Mouse (Mus musculus): Measurements from ENCODE around the gene Chmp2a. TPM values are rescaled to one million over a fixed set of nuclear protein-coding genes. Genes with fewer than 3 reads are reported as not detected.
A peak's percentile ranks its signal among the peaks of the same experiment; 100 is the strongest.
"Not testable (repeated sequence)": the region's sequence is repeated elsewhere in the genome, so short reads cannot be mapped to it uniquely, and the experiment has no call there.

Gene Chmp2a
- 170 and 175 TPM in 2 replicates for polyA plus RNA-seq (2015; fragmentation: Nextera tagmentation; extraction: Ambion mirVana)

DNA sequence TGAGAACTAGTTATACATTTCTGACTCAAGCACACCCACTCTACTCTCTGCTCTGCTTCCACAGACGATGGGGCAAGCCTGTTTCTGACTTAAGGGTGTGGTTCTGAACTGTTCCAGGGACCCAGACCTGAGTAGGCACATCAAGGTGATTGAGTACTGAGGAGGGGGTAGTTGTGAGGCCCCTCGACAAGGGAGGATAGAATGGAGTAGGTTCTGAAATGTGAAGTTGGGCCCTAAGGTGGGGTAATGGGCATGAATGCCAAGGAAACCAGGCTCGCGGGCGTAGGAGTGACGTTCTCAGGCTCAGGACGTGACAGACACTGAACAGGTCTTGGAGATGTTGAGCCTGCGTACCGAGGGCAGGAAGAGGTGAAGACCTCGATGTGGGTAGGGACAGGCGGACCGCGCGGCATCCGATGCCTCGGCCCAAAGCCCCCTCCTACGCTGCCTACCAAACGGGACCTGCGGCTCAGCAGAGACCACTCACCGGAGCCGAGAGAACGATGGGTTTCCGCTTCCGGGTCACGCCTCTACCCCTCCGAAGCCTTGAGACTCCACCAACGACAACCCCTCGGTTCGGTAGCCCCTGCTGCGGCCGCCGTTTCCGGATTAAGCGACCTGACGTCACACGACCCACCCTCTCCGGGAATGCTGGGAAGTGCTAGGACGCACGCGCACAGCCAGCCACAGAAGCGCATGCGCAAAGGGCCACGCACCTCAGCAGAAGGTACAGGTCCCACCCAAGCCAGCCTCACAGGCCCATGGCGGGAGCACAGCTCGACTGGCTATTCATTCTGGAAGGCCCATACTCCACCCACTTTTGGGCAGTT is at the start of gene Chmp2a:
Gene Chmp2a (minus strand): TSS at position 660 of the 830 bp plus-strand sequence.
- H3K36me3 ChIP-seq (ENCODE audit: control insufficient read depth, insufficient read depth): peaks cover 37% of the 10 kb centered on the region
- peak within 1 kb of the TSS; percentile 64 for H3K4me3 ChIP-seq (replicated peaks; ENCODE audit: low read length)
- peak within 1 kb of the TSS; percentile 84 for H3K27ac ChIP-seq (ENCODE audit: low read length)
- H3K4me2 ChIP-seq (ENCODE audit: low read length): peak within 1 kb of the TSS; percentile 91
- peaks cover 38% of the 10 kb centered on the region for H3K4me1 ChIP-seq (replicated peaks; ENCODE audit: control insufficient read depth, insufficient read depth, low read length)
- peak; percentile 77 for ATAC-seq
- H3K27me3 ChIP-seq (replicated peaks; ENCODE audit: control insufficient read depth, insufficient read depth, low read length): no peaks in the 10 kb centered on the region
- under 1% methylated on average over 45 of the region's 45 CpGs for WGBS
- H3K9ac ChIP-seq (replicated peaks; ENCODE audit: low read depth, low read length): peak within 1 kb of the TSS; percentile 78
- H3K9me3 ChIP-seq (ENCODE audit: control insufficient read depth, low read length): no peaks in the 10 kb centered on the region

DNA sequence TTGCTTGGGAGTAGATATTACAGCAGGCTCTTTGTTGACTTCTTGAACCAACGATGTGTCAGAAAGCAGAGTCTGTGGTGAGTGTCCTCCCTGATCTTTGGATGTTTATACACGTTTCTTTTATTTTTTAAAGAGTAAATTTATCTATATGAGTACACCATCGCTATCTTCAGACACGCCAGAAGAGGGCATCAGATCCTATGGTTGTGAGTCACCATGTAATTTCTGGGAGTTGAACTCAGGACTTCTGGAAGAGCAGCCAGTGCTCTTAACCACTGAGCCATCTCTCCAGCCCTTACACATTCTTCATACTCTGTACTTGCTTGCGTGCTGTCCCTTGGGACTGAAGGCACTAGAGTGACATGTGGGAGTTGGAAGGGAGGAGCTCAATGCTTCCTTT is 37.7 kb upstream of the Chmp2a start:
- no peak overlapping the region for H3K4me2 ChIP-seq (ENCODE audit: low read length)
- no peaks in the 10 kb centered on the region for H3K27me3 ChIP-seq (replicated peaks; ENCODE audit: control insufficient read depth, insufficient read depth, low read length)
- H3K9ac ChIP-seq (replicated peaks; ENCODE audit: low read depth, low read length): no peak overlapping the region
- H3K4me1 ChIP-seq (replicated peaks; ENCODE audit: control insufficient read depth, insufficient read depth, low read length): no peaks in the 10 kb centered on the region
- no peak overlapping the region for H3K4me3 ChIP-seq (replicated peaks; ENCODE audit: low read length)
- WGBS: 61% methylated on average over 5 of the region's 5 CpGs
- ATAC-seq: no peak
- no peak overlapping the region for H3K27ac ChIP-seq (ENCODE audit: low read length)
- H3K36me3 ChIP-seq (ENCODE audit: control insufficient read depth, insufficient read depth): no peaks in the 10 kb centered on the region
- H3K9me3 ChIP-seq (ENCODE audit: control insufficient read depth, low read length): no peaks in the 10 kb centered on the region

DNA sequence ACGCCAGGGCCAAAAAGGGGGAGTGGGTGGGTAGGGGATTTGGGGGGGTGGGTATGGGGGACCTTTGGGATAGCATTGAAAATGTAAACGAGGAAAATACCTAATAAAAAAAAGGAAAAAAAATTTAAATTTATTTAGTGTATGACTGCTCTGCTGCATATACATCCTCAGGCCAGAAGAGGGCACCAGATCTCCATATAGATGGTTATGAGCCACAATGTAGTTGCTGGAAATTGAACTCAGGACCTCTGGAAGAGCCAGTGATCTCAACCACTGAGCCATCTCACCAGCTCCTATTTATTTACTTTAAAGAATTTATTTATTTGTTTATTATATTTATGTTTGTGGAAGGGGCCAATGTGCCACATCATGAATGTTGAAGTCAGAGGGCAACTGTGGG is 28.8 kb upstream of the Chmp2a start:
- not testable (repeated sequence) for H3K36me3 ChIP-seq (ENCODE audit: control insufficient read depth, insufficient read depth); H3K27ac ChIP-seq (ENCODE audit: low read length); H3K9ac ChIP-seq (replicated peaks; ENCODE audit: low read depth, low read length); H3K4me2 ChIP-seq (ENCODE audit: low read length); H3K4me1 ChIP-seq (replicated peaks; ENCODE audit: control insufficient read depth, insufficient read depth, low read length); H3K9me3 ChIP-seq (ENCODE audit: control insufficient read depth, low read length); H3K4me3 ChIP-seq (replicated peaks; ENCODE audit: low read length); H3K27me3 ChIP-seq (replicated peaks; ENCODE audit: control insufficient read depth, insufficient read depth, low read length); ATAC-seq
- WGBS: 49% methylated on average over 2 of the region's 2 CpGs

DNA sequence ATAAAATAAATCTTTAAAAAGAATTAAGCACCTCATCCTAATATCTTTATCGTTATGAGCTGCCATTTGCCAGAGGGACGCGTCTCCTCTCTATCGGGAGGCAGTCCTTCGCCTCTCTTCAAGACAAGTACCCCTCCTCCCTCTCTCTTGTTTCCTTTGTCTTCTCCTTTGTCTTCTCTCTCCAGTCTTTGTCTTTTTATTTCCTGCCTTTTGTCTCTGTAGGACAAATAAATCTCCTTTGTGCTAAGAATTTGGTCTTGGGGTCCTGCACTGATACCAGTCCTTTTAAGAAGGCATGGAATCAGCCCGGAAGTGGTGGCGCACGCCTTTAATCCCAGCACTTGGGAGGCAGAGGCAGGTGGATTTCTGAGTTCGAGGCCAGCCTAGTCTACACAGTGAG is 24.9 kb upstream of the Chmp2a start:
- H3K4me3 ChIP-seq (replicated peaks; ENCODE audit: low read length): no peak overlapping the region
- no peak overlapping the region for H3K27ac ChIP-seq (ENCODE audit: low read length)
- WGBS: 82% methylated on average over 9 of the region's 9 CpGs
- H3K4me1 ChIP-seq (replicated peaks; ENCODE audit: control insufficient read depth, insufficient read depth, low read length): no peaks in the 10 kb centered on the region
- ATAC-seq: no peak
- no peaks in the 10 kb centered on the region for H3K36me3 ChIP-seq (ENCODE audit: control insufficient read depth, insufficient read depth)
- H3K27me3 ChIP-seq (replicated peaks; ENCODE audit: control insufficient read depth, insufficient read depth, low read length): no peaks in the 10 kb centered on the region
- H3K9me3 ChIP-seq (ENCODE audit: control insufficient read depth, low read length): no peaks in the 10 kb centered on the region
- no peak overlapping the region for H3K4me2 ChIP-seq (ENCODE audit: low read length)
- no peak overlapping the region for H3K9ac ChIP-seq (replicated peaks; ENCODE audit: low read depth, low read length)

DNA sequence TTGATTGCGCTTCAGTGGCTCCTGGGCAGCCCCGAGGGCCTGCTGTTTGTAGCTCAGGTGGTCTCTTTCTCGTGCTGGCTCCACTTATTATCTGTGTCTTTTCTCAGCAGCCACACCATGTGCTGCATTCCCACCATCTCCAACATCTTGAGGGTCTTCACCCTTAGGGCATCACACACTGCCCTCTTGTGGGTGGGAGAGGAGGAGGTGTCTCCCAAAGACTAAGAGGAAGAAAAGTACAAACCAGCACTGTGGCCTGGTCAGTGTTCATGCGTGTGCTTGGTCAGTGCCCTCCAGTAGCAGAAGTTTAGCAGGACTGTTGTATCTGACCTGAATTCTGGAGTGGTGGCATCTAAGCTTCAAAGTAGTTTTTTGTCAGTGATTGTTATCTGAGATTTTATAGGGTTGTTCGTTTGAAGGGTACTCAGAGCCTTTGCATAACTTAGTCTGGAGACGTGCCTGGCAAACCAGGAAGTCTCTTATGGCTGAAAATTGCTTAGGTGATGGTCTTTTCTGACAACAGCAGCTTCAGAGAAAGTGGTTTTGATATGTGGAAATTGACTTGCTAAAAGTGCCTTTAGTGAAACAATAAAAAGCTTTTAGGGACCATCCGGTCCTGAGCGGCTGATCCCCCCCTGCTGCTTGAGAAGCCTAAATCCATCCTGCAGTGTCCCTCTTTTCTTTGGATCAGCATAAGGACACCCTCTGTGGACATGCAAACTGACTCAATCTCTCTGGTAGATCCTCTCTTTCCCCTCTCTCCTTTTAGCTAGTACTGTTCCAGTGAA is 22.5 kb upstream of the Chmp2a start:
- WGBS: 53% methylated on average over 8 of the region's 8 CpGs
- Histone ChIP-seq H3K4me3 (replicated peaks; ENCODE audit: low read length) (no peak overlapping the region), H3K27ac (ENCODE audit: low read length) (no peak overlapping the region), H3K4me2 (ENCODE audit: low read length) (no peak overlapping the region), H3K4me1 (replicated peaks; ENCODE audit: control insufficient read depth, insufficient read depth, low read length) (peaks cover 5% of the 10 kb centered on the region; the same call in 1 of the 2 replicates), H3K9ac (replicated peaks; ENCODE audit: low read depth, low read length) (no peak overlapping the region), H3K27me3 (replicated peaks; ENCODE audit: control insufficient read depth, insufficient read depth, low read length) (no peaks in the 10 kb centered on the region), H3K36me3 (ENCODE audit: control insufficient read depth, insufficient read depth) (no peaks in the 10 kb centered on the region), H3K9me3 (ENCODE audit: control insufficient read depth, low read length) (no peaks in the 10 kb centered on the region)
- no peak for ATAC-seq

DNA sequence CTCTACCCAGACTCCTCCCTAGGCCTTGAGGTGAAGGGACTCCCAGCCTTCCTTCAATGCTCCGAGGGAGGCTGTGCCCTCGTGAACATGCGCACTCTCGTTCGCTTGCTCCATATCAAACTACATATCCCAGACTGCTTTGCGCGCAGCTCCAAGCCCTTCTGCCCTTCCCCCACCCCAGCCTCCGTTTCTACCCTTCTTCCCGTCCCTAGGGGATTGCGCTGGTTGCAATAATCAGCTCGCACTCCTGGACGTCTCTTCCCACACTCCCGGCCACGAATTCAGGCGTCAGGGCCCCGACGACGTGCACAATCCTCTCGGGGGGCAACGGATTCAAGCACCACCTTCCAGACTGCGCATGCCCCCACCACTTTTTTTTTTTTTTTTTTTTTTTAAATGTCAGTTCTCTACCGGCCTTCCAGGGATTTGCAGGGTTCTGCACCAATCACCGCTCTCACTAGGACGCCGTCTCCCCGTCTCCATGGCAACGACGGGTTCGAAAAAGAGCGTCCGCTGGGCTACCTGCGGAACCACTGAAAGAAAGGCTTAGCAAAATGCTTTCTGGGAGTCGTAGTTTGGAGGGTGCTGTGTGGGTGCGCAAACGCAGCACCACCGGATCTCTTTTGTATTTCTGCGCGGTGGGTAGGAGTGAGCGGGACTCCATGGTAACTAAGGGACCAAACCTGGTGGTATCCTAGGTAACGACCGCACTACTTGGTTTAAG is 19.8 kb upstream of the Chmp2a start, which contains the start of gene Mzf1:
Gene Mzf1 (minus strand): TSS at position 478 of the 724 bp plus-strand sequence.
- H3K27ac ChIP-seq (ENCODE audit: low read length): peak within 1 kb of the TSS; percentile 96
- peak within 1 kb of the TSS; percentile 68 for H3K9ac ChIP-seq (replicated peaks; ENCODE audit: low read depth, low read length)
- peak; percentile 96 for ATAC-seq
- no peaks in the 10 kb centered on the region for H3K27me3 ChIP-seq (replicated peaks; ENCODE audit: control insufficient read depth, insufficient read depth, low read length)
- H3K9me3 ChIP-seq (ENCODE audit: control insufficient read depth, low read length): no peaks in the 10 kb centered on the region
- WGBS: under 1% methylated on average over 41 of the region's 41 CpGs
- H3K4me3 ChIP-seq (replicated peaks; ENCODE audit: low read length): peak within 1 kb of the TSS; percentile 49
- peak within 1 kb of the TSS; percentile 62 for H3K4me2 ChIP-seq (ENCODE audit: low read length)
- no peaks in the 10 kb centered on the region for H3K36me3 ChIP-seq (ENCODE audit: control insufficient read depth, insufficient read depth)
- H3K4me1 ChIP-seq (replicated peaks; ENCODE audit: control insufficient read depth, insufficient read depth, low read length): peaks cover 5% of the 10 kb centered on the region; the same call in 1 of the 2 replicates

DNA sequence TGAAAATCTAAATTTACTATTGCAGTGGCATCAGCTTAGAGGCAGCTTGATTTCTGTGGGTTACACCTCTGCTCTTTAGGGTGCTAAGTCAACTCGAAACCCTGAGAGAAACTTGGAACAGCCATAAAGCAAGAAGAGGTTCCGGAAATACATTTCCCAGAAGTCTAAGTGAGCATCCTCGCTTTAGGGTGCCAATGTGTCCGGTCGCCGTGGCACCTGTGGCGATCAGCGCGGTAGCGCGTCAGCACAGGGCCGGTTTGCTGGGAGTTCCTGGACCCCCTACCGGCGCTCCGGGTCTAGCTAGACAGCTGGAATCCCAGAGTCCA is 19.3 kb upstream of the Chmp2a start:
- ATAC-seq: no peak
- peak overlapping the region; percentile 68 for H3K9ac ChIP-seq (replicated peaks; ENCODE audit: low read depth, low read length)
- WGBS: 1% methylated on average over 15 of the region's 15 CpGs
- H3K9me3 ChIP-seq (ENCODE audit: control insufficient read depth, low read length): no peaks in the 10 kb centered on the region
- peak overlapping the region; percentile 49 for H3K4me3 ChIP-seq (replicated peaks; ENCODE audit: low read length)
- peak overlapping the region; percentile 96 for H3K27ac ChIP-seq (ENCODE audit: low read length)
- H3K36me3 ChIP-seq (ENCODE audit: control insufficient read depth, insufficient read depth): no peaks in the 10 kb centered on the region
- no peaks in the 10 kb centered on the region for H3K27me3 ChIP-seq (replicated peaks; ENCODE audit: control insufficient read depth, insufficient read depth, low read length)
- H3K4me2 ChIP-seq (ENCODE audit: low read length): peak overlapping the region; percentile 39
- peaks cover 5% of the 10 kb centered on the region; the same call in 1 of the 2 replicates for H3K4me1 ChIP-seq (replicated peaks; ENCODE audit: control insufficient read depth, insufficient read depth, low read length)

DNA sequence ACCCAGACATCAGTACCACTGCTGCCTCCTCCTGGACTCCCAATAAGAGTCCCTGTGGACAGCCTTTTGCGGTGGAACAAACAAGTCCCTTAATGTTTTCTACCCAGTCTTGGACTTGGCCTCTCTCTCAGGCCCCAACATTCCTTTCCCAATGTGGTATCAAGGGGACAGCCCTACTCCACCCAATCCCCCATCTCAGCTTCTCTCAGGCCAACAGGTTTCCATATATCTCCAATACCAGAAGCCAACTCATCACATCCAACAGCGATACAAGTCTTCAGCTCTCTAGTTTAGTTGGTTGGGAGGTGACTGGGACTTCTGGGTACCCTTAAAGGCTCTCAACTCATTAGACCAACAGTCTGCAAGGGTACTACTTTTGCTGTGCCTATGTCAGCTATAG is 18.9 kb upstream of the Chmp2a start:
- no peak for ATAC-seq
- Histone ChIP-seq H3K27me3 (replicated peaks; ENCODE audit: control insufficient read depth, insufficient read depth, low read length) (no peaks in the 10 kb centered on the region), H3K4me2 (ENCODE audit: low read length) (peak overlapping the region; percentile 39), H3K4me3 (replicated peaks; ENCODE audit: low read length) (peak overlapping the region; percentile 49), H3K4me1 (replicated peaks; ENCODE audit: control insufficient read depth, insufficient read depth, low read length) (peaks cover 5% of the 10 kb centered on the region; the same call in 1 of the 2 replicates), H3K27ac (ENCODE audit: low read length) (no peak overlapping the region), H3K9ac (replicated peaks; ENCODE audit: low read depth, low read length) (no peak overlapping the region; the same call in 1 of the 2 replicates), H3K36me3 (ENCODE audit: control insufficient read depth, insufficient read depth) (no peaks in the 10 kb centered on the region), H3K9me3 (ENCODE audit: control insufficient read depth, low read length) (no peaks in the 10 kb centered on the region)
- WGBS: 92% methylated on average over 2 of the region's 2 CpGs

DNA sequence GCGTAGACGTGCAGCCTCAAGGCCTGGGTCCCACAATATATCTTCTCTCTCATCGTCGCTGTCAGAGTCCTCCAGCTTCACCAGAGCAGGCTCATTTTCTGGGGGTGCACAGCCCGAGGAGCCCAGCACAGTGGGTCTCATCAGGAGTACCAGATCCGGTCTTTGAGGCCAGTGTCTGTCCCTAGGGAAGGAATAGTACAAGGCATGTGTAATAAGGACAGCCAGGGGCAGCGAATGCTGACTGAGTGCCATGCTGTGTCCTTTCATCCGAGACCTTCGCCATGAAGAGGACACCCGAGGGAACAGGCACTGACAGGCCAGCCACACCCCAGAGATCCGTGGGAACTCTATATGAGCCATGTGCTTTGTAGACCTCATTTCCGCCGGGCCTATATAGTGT is 18.4 kb upstream of the Chmp2a start:
- Histone ChIP-seq H3K9me3 (ENCODE audit: control insufficient read depth, low read length) (no peaks in the 10 kb centered on the region), H3K27ac (ENCODE audit: low read length) (no peak overlapping the region), H3K9ac (replicated peaks; ENCODE audit: low read depth, low read length) (no peak overlapping the region), H3K36me3 (ENCODE audit: control insufficient read depth, insufficient read depth) (no peaks in the 10 kb centered on the region), H3K4me3 (replicated peaks; ENCODE audit: low read length) (no peak overlapping the region), H3K27me3 (replicated peaks; ENCODE audit: control insufficient read depth, insufficient read depth, low read length) (no peaks in the 10 kb centered on the region), H3K4me1 (replicated peaks; ENCODE audit: control insufficient read depth, insufficient read depth, low read length) (peaks cover 5% of the 10 kb centered on the region; the same call in 1 of the 2 replicates), H3K4me2 (ENCODE audit: low read length) (no peak overlapping the region)
- WGBS: 91% methylated on average over 13 of the region's 13 CpGs
- no peak for ATAC-seq

All from forebrain, embryonic 16.5 days (tissue).